Mouse (Mus musculus) stomach, embryonic 14.5 days (tissue): ENCODE measurements around the gene Tm6sf1. TPM values are rescaled to one million over a fixed set of nuclear protein-coding genes. Genes with fewer than 3 reads are reported as not detected.

Source experiments
- ATAC-seq: fragments of 200-750 bp; cut with Nextera tagmentation; 2 replicates; pipeline ENCODE4 v1.8.0; 2017; ENCODE audit warnings: low read depth, moderate TSS enrichment; ENCODE audit not compliant: insufficient number of reproducible peaks, insufficient read depth, low FRiP score
- H3K27ac ChIP-seq: fragments of 300-500 bp; sonication (generic); 2 replicates; pipeline ENCODE4 v1.5.1; 2014; ENCODE audit warnings: mild to moderate bottlenecking, low read length, moderate library complexity, mixed read lengths
- H3K27me3 ChIP-seq: fragments of 300-500 bp; sonication (generic); 2 replicates; pipeline ENCODE4 v1.6.1; 2014; ENCODE audit warnings: low read length, control low read depth, mixed read lengths; ENCODE audit not compliant: control insufficient read depth, insufficient read depth
- H3K36me3 ChIP-seq: fragments of 300-500 bp; sonication (generic); 2 replicates; pipeline ENCODE4 v1.6.1; 2014; ENCODE audit warnings: mild to moderate bottlenecking, control low read depth, low read length, moderate library complexity, mixed read lengths; ENCODE audit not compliant: control insufficient read depth, insufficient read depth
- H3K4me1 ChIP-seq: fragments of 300-500 bp; sonication (generic); 2 replicates; pipeline ENCODE4 v1.6.1; 2014; ENCODE audit warnings: low read length, control low read depth, mixed read lengths; ENCODE audit not compliant: control insufficient read depth, insufficient read depth
- H3K4me2 ChIP-seq: fragments of 300-500 bp; sonication (generic); replicated peaks from 2 replicates; pipeline ENCODE4 v1.6.1; 2014; ENCODE audit warnings: low read depth, low read length, control low read depth
- H3K4me3 ChIP-seq: fragments of 300-500 bp; sonication (generic); 2 replicates; pipeline ENCODE4 v1.5.1; 2014; ENCODE audit warnings: low read depth, low read length, control low read depth
- H3K9ac ChIP-seq: fragments of 300-500 bp; sonication (generic); replicated peaks from 2 replicates; pipeline ENCODE4 v1.6.1; 2014; ENCODE audit warnings: low read depth, mild to moderate bottlenecking, control low read depth, low read length, moderate library complexity, mixed read lengths
- H3K9me3 ChIP-seq: fragments of 300-500 bp; sonication (generic); 2 replicates; pipeline ENCODE4 v1.6.1; 2016; ENCODE audit warnings: low read depth, low read length, control low read depth; ENCODE audit not compliant: control insufficient read depth
- WGBS: fragments of 180-500 bp; shearing (Covaris S2); extraction: QIAGEN DNeasy Blood & Tissue Kit; methylation state at CpG from one replicate; pipeline ENCODE4 v1.1.7; 2014; 5-methylcytosine and 5-hydroxymethylcytosine counted together
- polyA plus RNA-seq: library from polyadenylated mRNA; unstranded; fragments of >200 nt; fragmentation: Nextera tagmentation; extraction: Ambion mirVana; gene quantifications from 2 replicates; pipeline ENCODE4 v1.2.1, GENCODE M21; 2014

The Tm6sf1 gene
- polyA plus RNA-seq, 1 experiment from 2014 or later = 12.5 TPM

GRCm38 (mm10) chr7:81855694-81856093 is 3.1 kb upstream of the Tm6sf1 start, which contains the start of gene Gm10160:
Gene Gm10160 (minus strand): TSS chr7:81855794.
- Histone ChIP-seq H3K4me3 (no peak within 1 kb of the TSS), H3K4me1 (0 out of 2 replicates have a peak, but pooled peaks cover 3% of the 10 kb centered on the region), H3K36me3 (no peaks in the 10 kb centered on the region), H3K9ac (no peak within 1 kb of the TSS), H3K27me3 (0 out of 2 replicates have a peak, but pooled peaks cover 10% of the 10 kb centered on the region), H3K27ac (no peak within 1 kb of the TSS), H3K4me2 (no peak within 1 kb of the TSS), H3K9me3 (no peaks in the 10 kb centered on the region)
- 89% methylated on average over 1 of the region's 1 CpGs for WGBS
- no peak for ATAC-seq

DNA sequence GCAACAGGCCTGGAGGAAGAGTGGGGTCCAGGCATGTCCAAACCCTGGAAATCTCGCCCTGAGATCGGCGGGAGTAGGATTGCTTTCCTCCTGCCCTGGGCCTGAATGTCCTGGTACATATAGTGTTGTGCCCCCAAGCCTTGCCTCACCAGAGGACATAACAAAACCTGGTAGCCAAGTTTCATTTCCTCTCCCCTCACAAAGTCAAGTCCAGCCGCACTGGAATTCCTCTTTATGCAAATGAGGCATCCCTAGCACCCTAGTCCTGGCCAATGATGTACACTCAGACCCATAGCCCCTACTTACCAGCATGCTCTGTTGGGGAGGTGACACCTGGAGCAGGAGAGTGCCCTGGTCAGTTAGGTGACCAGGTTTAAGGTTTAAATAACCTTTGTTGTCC is 2.6 kb upstream of the Tm6sf1 start:
- ATAC-seq = no peak
- H3K4me3 ChIP-seq = no peak overlapping the region
- no peak overlapping the region for H3K27ac ChIP-seq
- no peaks in the 10 kb centered on the region for H3K9me3 ChIP-seq
- WGBS = 80% methylated on average over 4 of the region's 4 CpGs
- no peak overlapping the region for H3K4me2 ChIP-seq
- H3K27me3 ChIP-seq = 0 out of 2 replicates have a peak, but pooled peaks cover 10% of the 10 kb centered on the region
- no peaks in the 10 kb centered on the region for H3K36me3 ChIP-seq
- H3K4me1 ChIP-seq = 0 out of 2 replicates have a peak, but pooled peaks cover 3% of the 10 kb centered on the region
- H3K9ac ChIP-seq = no peak overlapping the region

DNA sequence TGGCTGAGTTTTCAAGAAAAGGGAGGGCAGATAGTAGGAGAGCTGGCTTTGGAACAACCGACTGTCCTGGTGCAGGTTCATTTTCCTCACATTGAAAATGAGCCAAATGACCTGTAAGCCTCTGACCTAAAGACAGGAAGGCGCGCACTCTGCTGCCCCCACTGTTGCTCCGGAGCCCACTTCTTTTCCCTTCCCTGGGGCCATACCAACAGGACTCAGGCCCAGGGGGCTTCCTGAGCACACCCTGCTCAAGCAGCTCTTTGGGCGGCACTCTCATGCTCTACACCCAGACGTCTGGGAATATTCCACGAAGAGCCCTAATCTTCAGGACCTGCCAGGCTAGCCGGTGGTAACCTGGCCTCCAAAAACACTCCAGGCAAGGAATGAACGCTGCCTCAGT is 565 bp upstream of the Tm6sf1 start:
- H3K27me3 ChIP-seq = 0 out of 2 replicates have a peak, but pooled peaks cover 10% of the 10 kb centered on the region
- H3K9ac ChIP-seq = no peak overlapping the region
- H3K36me3 ChIP-seq = no peaks in the 10 kb centered on the region
- H3K4me1 ChIP-seq = 0 out of 2 replicates have a peak, but pooled peaks cover 3% of the 10 kb centered on the region
- no peak for ATAC-seq
- H3K27ac ChIP-seq = no peak overlapping the region
- 21% methylated on average over 9 of the region's 9 CpGs for WGBS
- H3K4me3 ChIP-seq = peak overlapping the region; percentile 57; the same call in 1 of the 2 replicates
- no peaks in the 10 kb centered on the region for H3K9me3 ChIP-seq
- peak overlapping the region; percentile 100; the same call in 1 of the 2 replicates for H3K4me2 ChIP-seq

DNA sequence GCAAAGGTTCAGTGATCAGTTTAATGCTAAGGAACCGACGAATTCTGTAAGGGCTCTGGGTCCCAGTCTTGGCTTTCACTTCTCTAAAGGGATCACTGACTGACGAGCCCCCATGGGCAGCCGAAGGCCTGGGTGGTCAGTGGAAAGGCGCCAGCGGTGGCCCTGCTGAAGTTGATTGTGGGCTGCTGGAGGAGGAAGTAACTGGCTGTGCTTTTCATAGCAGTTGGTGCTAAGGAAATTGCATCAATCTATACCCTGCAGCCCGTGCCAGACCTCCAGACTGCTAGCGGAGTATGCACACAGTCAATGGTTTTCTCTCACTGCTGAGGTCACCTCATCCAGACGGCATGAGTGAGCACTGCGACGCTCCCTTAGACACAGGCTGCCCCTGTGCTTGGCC is 1.3 kb downstream of the Tm6sf1 start:
- no peaks in the 10 kb centered on the region for H3K4me1 ChIP-seq
- WGBS = 57% methylated on average over 11 of the region's 11 CpGs
- H3K9ac ChIP-seq = no peak overlapping the region
- H3K4me3 ChIP-seq = peak overlapping the region; percentile 57; the same call in 1 of the 2 replicates
- no peak overlapping the region for H3K27ac ChIP-seq
- H3K9me3 ChIP-seq = no peaks in the 10 kb centered on the region
- H3K4me2 ChIP-seq = peak overlapping the region; percentile 2; the same call in 1 of the 2 replicates
- no peaks in the 10 kb centered on the region for H3K36me3 ChIP-seq
- H3K27me3 ChIP-seq = 0 out of 2 replicates have a peak, but pooled peaks cover 10% of the 10 kb centered on the region
- no peak for ATAC-seq

DNA sequence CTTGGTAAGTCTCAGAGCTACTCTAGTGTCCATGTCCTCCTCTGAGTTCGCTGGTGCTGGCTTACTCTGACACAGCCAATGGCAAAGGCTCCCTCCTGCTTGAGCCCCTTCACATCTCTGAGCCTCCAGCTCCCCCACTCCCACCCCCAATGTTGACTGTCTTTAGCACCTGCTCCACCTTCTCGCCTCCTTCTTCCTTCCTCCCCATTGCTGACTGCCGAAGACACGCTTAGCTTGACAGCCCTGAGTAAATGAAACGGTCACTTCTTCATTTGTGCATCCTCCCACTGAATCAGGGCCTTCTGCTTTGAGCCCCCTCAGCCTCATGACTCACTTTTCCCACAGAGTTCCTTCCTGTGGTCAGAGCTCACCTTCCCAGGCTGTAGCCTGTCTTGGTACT is 2.2 kb downstream of the Tm6sf1 start:
- WGBS = 65% methylated on average over 5 of the region's 5 CpGs
- H3K27ac ChIP-seq = no peak overlapping the region
- no peak overlapping the region for H3K9ac ChIP-seq
- 0 out of 2 replicates have a peak, but pooled peaks cover 10% of the 10 kb centered on the region for H3K27me3 ChIP-seq
- no peak overlapping the region for H3K4me3 ChIP-seq
- no peak for ATAC-seq
- H3K9me3 ChIP-seq = no peaks in the 10 kb centered on the region
- H3K36me3 ChIP-seq = no peaks in the 10 kb centered on the region
- no peak overlapping the region for H3K4me2 ChIP-seq
- H3K4me1 ChIP-seq = no peaks in the 10 kb centered on the region

- Histone ChIP-seq H3K4me2 (no peak overlapping the region), H3K9me3 (no peaks in the 10 kb centered on the region), H3K27me3 (0 out of 2 replicates have a peak, but pooled peaks cover 10% of the 10 kb centered on the region), H3K9ac (no peak overlapping the region), H3K27ac (no peak overlapping the region), H3K4me3 (no peak overlapping the region), H3K36me3 (no peaks in the 10 kb centered on the region), H3K4me1 (no peaks in the 10 kb centered on the region)
- ATAC-seq = no peak
- WGBS = 86% methylated on average over 2 of the region's 2 CpGs
Measured at GRCm38 (mm10) chr7:81861461-81861860, 2.7 kb downstream of the Tm6sf1 start.

DNA sequence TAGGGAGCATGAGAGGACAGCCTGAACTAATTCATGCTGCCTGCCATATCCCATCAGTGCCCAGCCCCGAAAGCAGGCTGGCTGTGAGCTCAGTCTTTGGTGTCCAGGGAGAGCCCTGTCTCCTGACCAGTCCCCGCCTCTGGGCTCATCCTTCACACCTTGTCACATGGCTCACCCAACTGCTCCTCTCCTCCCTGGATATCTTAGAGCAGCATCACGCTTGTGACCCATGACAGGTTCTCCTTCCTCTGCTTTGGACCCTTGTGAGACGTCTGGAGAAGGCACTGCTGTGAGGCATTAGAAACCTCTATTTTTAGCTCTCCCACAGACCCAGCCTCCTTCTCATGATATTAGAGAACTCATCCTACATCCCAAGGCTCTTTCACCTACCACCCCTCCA is 3.1 kb downstream of the Tm6sf1 start:
- H3K27ac ChIP-seq = no peak overlapping the region
- H3K4me1 ChIP-seq = no peaks in the 10 kb centered on the region
- no peak overlapping the region for H3K4me2 ChIP-seq
- H3K9ac ChIP-seq = no peak overlapping the region
- H3K9me3 ChIP-seq = no peaks in the 10 kb centered on the region
- ATAC-seq = no peak
- no peak overlapping the region for H3K4me3 ChIP-seq
- 0 out of 2 replicates have a peak, but pooled peaks cover 10% of the 10 kb centered on the region for H3K27me3 ChIP-seq
- no peaks in the 10 kb centered on the region for H3K36me3 ChIP-seq
- WGBS = 68% methylated on average over 4 of the region's 4 CpGs

- Histone ChIP-seq H3K4me2 (no peak overlapping the region), H3K27ac (no peak overlapping the region; the same call in 1 of the 2 replicates)
- 71% methylated on average over 24 of the region's 24 CpGs for WGBS
Measured at GRCm38 (mm10) chr7:81862587-81863583, 4.1 kb downstream of the Tm6sf1 start.

More at GRCm38 (mm10) chr7:81862587-81863583, 4.1 kb downstream of the Tm6sf1 start:
- Histone ChIP-seq H3K36me3 (no peaks in the 10 kb centered on the region), H3K4me1 (no peaks in the 10 kb centered on the region), H3K27me3 (0 out of 2 replicates have a peak, but pooled peaks cover 10% of the 10 kb centered on the region), H3K9me3 (no peaks in the 10 kb centered on the region), H3K4me3 (no peak overlapping the region), H3K9ac (no peak overlapping the region)
- ATAC-seq = no peak
